Mouse (Mus musculus) effector memory CD4-positive, alpha-beta T cell, adult 7 months (primary cell): ENCODE results near the gene C1s1. TPM values are rescaled to one million over a fixed set of nuclear protein-coding genes. Genes with fewer than 3 reads are reported as not detected.

Experiments
- polyA plus RNA-seq: library from polyadenylated mRNA; unstranded; fragments of 100-300 nt; shearing (Covaris generic); gene quantifications from one replicate; pipeline ENCODE4 v1.2.1, GENCODE M21; 2017

C1s1 gene
- polyA plus RNA-seq = not detected

GRCm38 (mm10) chr6:124542284-124542683 is at the start of gene C1s1:
Gene C1s1 (minus strand): TSS chr6:124542359.

GRCm38 (mm10) chr6:124570026-124570425 is 27.9 kb upstream of the C1s1 start, which contains the start of gene C1rb:
Gene C1rb (plus strand): TSS chr6:124570294.

GRCm38 (mm10) chr6:124512355-124512836 is 29.8 kb downstream of the C1s1 start, which contains the start of gene C1ra:
Gene C1ra (plus strand): TSS chr6:124512405.

GRCm38 (mm10) chr6:124492842-124493561 is 49.2 kb downstream of the C1s1 start, which contains the start of gene C1rl:
Gene C1rl (plus strand): TSS chr6:124493113.

Other genes starting within 250 kb of the C1s1 start
- 0.15 TPM for gene Cd163, start 237.7 kb downstream of the C1s1 start, polyA plus RNA-seq
- gene Pex5, start 127.3 kb downstream of the C1s1 start, polyA plus RNA-seq = 39.0 TPM
- not detected for gene Clstn3, start 77.6 kb downstream of the C1s1 start, polyA plus RNA-seq
- 0.12 TPM for gene C1rl, start 49.2 kb downstream of the C1s1 start, polyA plus RNA-seq
- not detected for gene C1ra, start 30.0 kb downstream of the C1s1 start, polyA plus RNA-seq
- not detected for gene C1rb, start 27.9 kb upstream of the C1s1 start, polyA plus RNA-seq
- gene C1s2, start 93.7 kb upstream of the C1s1 start, polyA plus RNA-seq = not detected
- gene Lpcat3, start 120.7 kb upstream of the C1s1 start, polyA plus RNA-seq = 24.7 TPM
- gene Emg1, start 169.8 kb upstream of the C1s1 start, polyA plus RNA-seq = 304 TPM
- 134 TPM for gene Phb2, start 170.0 kb upstream of the C1s1 start, polyA plus RNA-seq
- gene Ptpn6, start 196.4 kb upstream of the C1s1 start, polyA plus RNA-seq = 292 TPM
- gene Grcc10, start 199.0 kb upstream of the C1s1 start, polyA plus RNA-seq = 328 TPM
- gene Gm45234, start 213.7 kb upstream of the C1s1 start, polyA plus RNA-seq = not detected
- gene Atn1, start 214.2 kb upstream of the C1s1 start, polyA plus RNA-seq = 15.0 TPM
- gene Eno2, start 227.3 kb upstream of the C1s1 start, polyA plus RNA-seq = 2.6 TPM
- gene Lrrc23, start 237.4 kb upstream of the C1s1 start, polyA plus RNA-seq = 6.4 TPM